Mouse (Mus musculus) forebrain, embryonic 11.5 days (tissue): Measurements from ENCODE around the gene Zfp318. TPM values are rescaled to one million over a fixed set of nuclear protein-coding genes. Genes with fewer than 3 reads are reported as not detected.

Source experiments
- ATAC-seq: fragments of 200-750 bp; cut with Nextera tagmentation; replicated peaks from 2 replicates; pipeline ENCODE4 v1.8.0; 2017; ENCODE audit warnings: moderate TSS enrichment; ENCODE audit not compliant: low FRiP score
- DNase-seq: peaks from one replicate; pipeline ENCODE4 v3.0.0-alpha.2; 2017; ENCODE audit warnings: low spot score
- H3K27ac ChIP-seq: fragments of 300-500 bp; sonication (generic); 2 replicates; pipeline ENCODE4 v1.5.1; 2014; ENCODE audit warnings: low read depth, low read length
- H3K27me3 ChIP-seq: fragments of 300-500 bp; sonication (generic); 2 replicates; pipeline ENCODE4 v1.6.1; 2014; ENCODE audit warnings: mild to moderate bottlenecking, low read length, mixed read lengths; ENCODE audit not compliant: control insufficient read depth, insufficient read depth
- H3K36me3 ChIP-seq: fragments of 300-500 bp; sonication (generic); 2 replicates; pipeline ENCODE4 v1.6.1; 2014; ENCODE audit warnings: mild to moderate bottlenecking, low read length, moderate library complexity, mixed read lengths; ENCODE audit not compliant: control insufficient read depth, insufficient read depth
- H3K4me1 ChIP-seq: fragments of 300-500 bp; sonication (generic); replicated peaks from 2 replicates; pipeline ENCODE4 v1.6.1; 2014; ENCODE audit warnings: low read length, mixed read lengths; ENCODE audit not compliant: control insufficient read depth, insufficient read depth
- H3K4me2 ChIP-seq: fragments of 300-500 bp; sonication (generic); 2 replicates; pipeline ENCODE4 v1.6.1; 2014; ENCODE audit warnings: low read depth, mild to moderate bottlenecking, low read length, moderate library complexity, mixed read lengths; ENCODE audit not compliant: severe bottlenecking
- H3K4me3 ChIP-seq: fragments of 300-500 bp; sonication (generic); 2 replicates; pipeline ENCODE4 v1.5.1; 2014; ENCODE audit warnings: low read depth, low read length
- H3K9ac ChIP-seq: fragments of 300-500 bp; sonication (generic); 2 replicates; pipeline ENCODE4 v1.6.1; 2014; ENCODE audit warnings: low read length
- H3K9me3 ChIP-seq: fragments of 300-500 bp; sonication (generic); 2 replicates; pipeline ENCODE4 v1.6.1; 2016; ENCODE audit warnings: low read length, mixed read lengths; ENCODE audit not compliant: control insufficient read depth
- WGBS: fragments of 180-500 bp; shearing (Covaris S2); extraction: QIAGEN DNeasy Blood & Tissue Kit; methylation state at CpG from one replicate; pipeline ENCODE4 v1.1.7; 2014; 5-methylcytosine and 5-hydroxymethylcytosine counted together
- polyA plus RNA-seq: library from polyadenylated mRNA; unstranded; fragments of >200 nt; fragmentation: Nextera tagmentation; extraction: Ambion mirVana; gene quantifications from 2 replicates; pipeline ENCODE4 v1.2.1, GENCODE M21; 2014

Gene Zfp318
- polyA plus RNA-seq: 16.4 and 17.0 TPM in 2 replicates

GRCm38 (mm10) chr17:46383294-46384060 lies at the start of gene Zfp318:
Gene Zfp318, plus strand, starts transcription at chr17:46383731.
- under 1% methylated on average over 75 of the region's 105 CpGs for WGBS
- H3K9ac ChIP-seq: peak within 1 kb of the TSS; percentile 92
- H3K9me3 ChIP-seq: no peaks in the 10 kb centered on the region
- no peaks in the 10 kb centered on the region for H3K27me3 ChIP-seq
- H3K27ac ChIP-seq: peak within 1 kb of the TSS; percentile 79
- DNase-seq (peak; percentile 99), ATAC-seq (peak; percentile 97)
- peaks cover 6% of the 10 kb centered on the region; the same call in 1 of the 2 replicates for H3K4me1 ChIP-seq
- H3K36me3 ChIP-seq: no peaks in the 10 kb centered on the region
- peak within 1 kb of the TSS; percentile 91 for H3K4me2 ChIP-seq
- peak within 1 kb of the TSS; percentile 92 for H3K4me3 ChIP-seq

GRCm38 (mm10) chr17:46336475-46336874 lies 47.1 kb upstream of the Zfp318 start:
- H3K4me3 ChIP-seq: no peak overlapping the region
- H3K36me3 ChIP-seq: no peaks in the 10 kb centered on the region
- DNase-seq: peak; percentile 54
- no peak overlapping the region for H3K9ac ChIP-seq
- H3K27ac ChIP-seq: no peak overlapping the region
- no peaks in the 10 kb centered on the region for H3K9me3 ChIP-seq
- H3K4me2 ChIP-seq: no peak overlapping the region
- ATAC-seq: no peak
- no peaks in the 10 kb centered on the region for H3K27me3 ChIP-seq
- 22% methylated on average over 5 of the region's 5 CpGs for WGBS
- no peaks in the 10 kb centered on the region for H3K4me1 ChIP-seq

- DNase-seq (no peak), ATAC-seq (no peak)
- WGBS: 89% methylated on average over 7 of the region's 7 CpGs
- no peak overlapping the region for H3K4me3 ChIP-seq
- H3K9ac ChIP-seq: no peak overlapping the region
- 0 out of 2 replicates have a peak, but pooled peaks cover 2% of the 10 kb centered on the region for H3K9me3 ChIP-seq
- H3K27ac ChIP-seq: no peak overlapping the region
- no peaks in the 10 kb centered on the region for H3K27me3 ChIP-seq
- no peak overlapping the region for H3K4me2 ChIP-seq
- no peaks in the 10 kb centered on the region for H3K36me3 ChIP-seq
- no peaks in the 10 kb centered on the region for H3K4me1 ChIP-seq
Measured at GRCm38 (mm10) chr17:46341208-46341607, 42.3 kb upstream of the Zfp318 start.

GRCm38 (mm10) chr17:46351026-46351700 lies 32.4 kb upstream of the Zfp318 start:
- no peaks in the 10 kb centered on the region for H3K4me1 ChIP-seq
- H3K9ac ChIP-seq: no peak overlapping the region
- no peaks in the 10 kb centered on the region; the same call in 1 of the 2 replicates for H3K9me3 ChIP-seq
- DNase-seq: no peak
- no peak overlapping the region for H3K4me3 ChIP-seq
- no peaks in the 10 kb centered on the region for H3K27me3 ChIP-seq
- no peak overlapping the region for H3K4me2 ChIP-seq
- WGBS: 80% methylated on average over 8 of the region's 8 CpGs
- H3K27ac ChIP-seq: no peak overlapping the region
- H3K36me3 ChIP-seq: no peaks in the 10 kb centered on the region
- no peak for ATAC-seq

GRCm38 (mm10) chr17:46371783-46372182 lies 11.7 kb upstream of the Zfp318 start:
- Histone ChIP-seq H3K9me3 (no peaks in the 10 kb centered on the region), H3K9ac (no peak overlapping the region), H3K36me3 (no peaks in the 10 kb centered on the region), H3K27me3 (no peaks in the 10 kb centered on the region), H3K4me1 (no peaks in the 10 kb centered on the region), H3K4me2 (no peak overlapping the region), H3K27ac (no peak overlapping the region), H3K4me3 (no peak overlapping the region)
- ATAC-seq: no peak
- DNase-seq: no peak
- 80% methylated on average over 3 of the region's 3 CpGs for WGBS

- Histone ChIP-seq H3K9ac (no peak overlapping the region), H3K9me3 (no peaks in the 10 kb centered on the region), H3K4me1 (no peaks in the 10 kb centered on the region; the same call in 1 of the 2 replicates), H3K27me3 (no peaks in the 10 kb centered on the region), H3K36me3 (no peaks in the 10 kb centered on the region), H3K4me3 (no peak overlapping the region), H3K4me2 (no peak overlapping the region), H3K27ac (no peak overlapping the region)
- WGBS: 91% methylated on average over 3 of the region's 3 CpGs
- DNase-seq (no peak), ATAC-seq (no peak)
Measured at GRCm38 (mm10) chr17:46378564-46378963, 5.0 kb upstream of the Zfp318 start.

- Histone ChIP-seq H3K4me1 (peaks cover 6% of the 10 kb centered on the region; the same call in 1 of the 2 replicates), H3K9me3 (no peaks in the 10 kb centered on the region), H3K36me3 (peaks cover 3% of the 10 kb centered on the region; the same call in 1 of the 2 replicates), H3K27me3 (no peaks in the 10 kb centered on the region), H3K27ac (peak overlapping the region; percentile 79), H3K9ac (peak overlapping the region; percentile 92), H3K4me2 (peak overlapping the region; percentile 91), H3K4me3 (peak overlapping the region; percentile 92)
- peak; percentile 75 for DNase-seq
- peak; percentile 28 for ATAC-seq
- WGBS: under 1% methylated on average over 69 of the region's 70 CpGs
Measured at GRCm38 (mm10) chr17:46384061-46384801, 700 bp downstream of the Zfp318 start.

- peaks cover 6% of the 10 kb centered on the region; the same call in 1 of the 2 replicates for H3K4me1 ChIP-seq
Measured at GRCm38 (mm10) chr17:46388200-46388599, 4.7 kb downstream of the Zfp318 start.

More at GRCm38 (mm10) chr17:46388200-46388599, 4.7 kb downstream of the Zfp318 start:
- peaks cover 3% of the 10 kb centered on the region; the same call in 1 of the 2 replicates for H3K36me3 ChIP-seq
- no peak overlapping the region for H3K9ac ChIP-seq
- H3K27me3 ChIP-seq: no peaks in the 10 kb centered on the region
- 88% methylated on average over 3 of the region's 3 CpGs for WGBS
- H3K4me3 ChIP-seq: no peak overlapping the region
- no peak for DNase-seq
- no peak for ATAC-seq
- no peaks in the 10 kb centered on the region for H3K9me3 ChIP-seq
- H3K4me2 ChIP-seq: no peak overlapping the region
- no peak overlapping the region for H3K27ac ChIP-seq
